Mouse (Mus musculus) limb, embryonic 12.5 days (tissue): ENCODE measurements around the gene Ly6g6f. TPM values are rescaled to one million over a fixed set of nuclear protein-coding genes. Genes with fewer than 3 reads are reported as not detected.
A peak's percentile ranks its signal among the peaks of the same experiment; 100 is the strongest.

Experiments
- ATAC-seq: fragments of 200-750 bp; cut with Nextera tagmentation; 2 replicates; pipeline ENCODE4 v1.8.0; 2017; ENCODE audit warnings: low read depth, moderate TSS enrichment; ENCODE audit not compliant: insufficient number of reproducible peaks, insufficient read depth, low FRiP score, low TSS enrichment
- H3K27ac ChIP-seq: fragments of 300-500 bp; sonication (generic); 2 replicates; pipeline ENCODE4 v1.5.1; 2016; ENCODE audit warnings: mild to moderate bottlenecking, moderate library complexity
- H3K27me3 ChIP-seq: fragments of 300-500 bp; sonication (generic); 2 replicates; pipeline ENCODE4 v1.6.1; 2016; ENCODE audit warnings: mild to moderate bottlenecking, moderate library complexity
- H3K36me3 ChIP-seq: fragments of 300-500 bp; sonication (generic); 2 replicates; pipeline ENCODE4 v1.6.1; 2016; ENCODE audit warnings: mild to moderate bottlenecking, moderate library complexity
- H3K4me1 ChIP-seq: fragments of 300-500 bp; sonication (generic); replicated peaks from 2 replicates; pipeline ENCODE4 v1.6.1; 2016
- H3K4me2 ChIP-seq: fragments of 300-500 bp; sonication (generic); 2 replicates; pipeline ENCODE4 v1.6.1; 2016; ENCODE audit warnings: mild to moderate bottlenecking, moderate library complexity
- H3K4me3 ChIP-seq: fragments of 300-500 bp; sonication (generic); replicated peaks from 2 replicates; pipeline ENCODE4 v1.5.1; 2016; ENCODE audit warnings: mild to moderate bottlenecking
- H3K9ac ChIP-seq: fragments of 300-500 bp; sonication (generic); replicated peaks from 2 replicates; pipeline ENCODE4 v1.6.1; 2016; ENCODE audit warnings: mild to moderate bottlenecking, moderate library complexity
- H3K9me3 ChIP-seq: fragments of 300-500 bp; sonication (generic); 2 replicates; pipeline ENCODE4 v1.6.1; 2016; ENCODE audit warnings: mild to moderate bottlenecking, moderate library complexity
- WGBS: fragments of 180-500 bp; shearing (Covaris S2); methylation state at CpG from one replicate; pipeline ENCODE4 v1.1.7; 2016; 5-methylcytosine and 5-hydroxymethylcytosine counted together
- polyA plus RNA-seq: library from polyadenylated mRNA; unstranded; fragments of >200 nt; fragmentation: Nextera tagmentation; extraction: Ambion mirVana; gene quantifications from 2 replicates; pipeline ENCODE4 v1.2.1, GENCODE M21; 2016

The Ly6g6f gene
- polyA plus RNA-seq, 1 experiment from 2014 or later, result 0.66 TPM

DNA sequence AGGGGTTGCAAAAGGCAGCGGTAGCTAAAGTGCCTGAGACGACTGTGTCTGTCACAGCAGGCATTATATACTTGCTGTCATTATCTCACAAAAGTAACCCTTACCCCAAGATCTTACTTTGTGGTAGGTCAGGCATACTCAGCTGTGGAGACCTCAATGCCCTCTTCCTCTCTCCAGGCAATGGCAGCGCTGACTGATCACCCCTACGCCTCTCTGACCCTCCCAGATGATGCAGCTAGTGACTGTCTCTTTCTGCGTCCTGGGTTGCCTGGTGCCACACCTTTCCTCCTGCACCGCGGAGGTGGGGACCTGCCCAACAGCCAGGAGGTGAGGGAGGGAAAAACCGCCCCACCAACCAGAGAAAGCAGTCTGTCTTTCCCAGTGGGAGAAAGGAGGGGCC lies 24.1 kb downstream of the Ly6g6f start:
- 84% methylated on average over 8 of the region's 8 CpGs for WGBS
- H3K9me3 ChIP-seq, result no peaks in the 10 kb centered on the region
- H3K4me2 ChIP-seq, result no peak overlapping the region
- no peak overlapping the region for H3K9ac ChIP-seq
- no peak for ATAC-seq
- peaks cover 56% of the 10 kb centered on the region for H3K36me3 ChIP-seq
- H3K4me3 ChIP-seq, result 0 out of 2 replicates have a peak overlapping the region, but pooled peaks have one; percentile 83
- peaks cover 33% of the 10 kb centered on the region for H3K27me3 ChIP-seq
- no peak overlapping the region for H3K27ac ChIP-seq
- peaks cover 39% of the 10 kb centered on the region for H3K4me1 ChIP-seq

DNA sequence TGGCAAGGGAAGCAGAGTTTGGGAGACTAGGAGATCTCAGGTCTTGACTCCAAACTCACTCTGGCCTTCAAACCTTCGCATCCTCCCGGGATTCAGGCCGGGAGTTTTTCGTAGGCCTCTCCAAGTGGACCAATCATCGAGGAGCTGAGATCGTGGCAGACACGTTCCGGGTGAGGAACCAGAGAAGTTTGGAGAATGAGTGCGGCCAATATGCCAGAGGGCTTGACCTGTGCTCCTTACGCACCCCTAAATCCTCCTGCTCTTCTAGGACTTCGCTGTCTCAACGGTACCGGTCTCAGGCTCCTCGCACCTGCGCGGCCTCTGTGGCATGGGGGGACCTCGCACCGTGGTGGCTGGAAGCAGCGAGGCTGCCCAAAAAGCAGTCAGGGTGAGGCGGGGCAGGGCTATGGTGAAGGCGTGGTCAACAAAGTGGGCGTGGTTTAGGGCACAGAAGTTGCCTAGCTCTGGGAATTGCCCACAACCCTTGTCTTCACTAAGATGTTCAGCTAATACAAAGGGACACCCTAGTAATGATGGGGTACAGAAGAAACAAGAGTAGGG lies 24.6 kb downstream of the Ly6g6f start:
- peaks cover 61% of the 10 kb centered on the region for H3K36me3 ChIP-seq
- peaks cover 39% of the 10 kb centered on the region for H3K4me1 ChIP-seq
- 59% methylated on average over 22 of the region's 22 CpGs for WGBS
- H3K4me2 ChIP-seq, result peak overlapping the region; percentile 91
- peak overlapping the region; percentile 88 for H3K9ac ChIP-seq
- no peak overlapping the region for H3K27ac ChIP-seq
- H3K9me3 ChIP-seq, result no peaks in the 10 kb centered on the region
- no peak for ATAC-seq
- H3K27me3 ChIP-seq, result peaks cover 28% of the 10 kb centered on the region
- peak overlapping the region; percentile 83 for H3K4me3 ChIP-seq

DNA sequence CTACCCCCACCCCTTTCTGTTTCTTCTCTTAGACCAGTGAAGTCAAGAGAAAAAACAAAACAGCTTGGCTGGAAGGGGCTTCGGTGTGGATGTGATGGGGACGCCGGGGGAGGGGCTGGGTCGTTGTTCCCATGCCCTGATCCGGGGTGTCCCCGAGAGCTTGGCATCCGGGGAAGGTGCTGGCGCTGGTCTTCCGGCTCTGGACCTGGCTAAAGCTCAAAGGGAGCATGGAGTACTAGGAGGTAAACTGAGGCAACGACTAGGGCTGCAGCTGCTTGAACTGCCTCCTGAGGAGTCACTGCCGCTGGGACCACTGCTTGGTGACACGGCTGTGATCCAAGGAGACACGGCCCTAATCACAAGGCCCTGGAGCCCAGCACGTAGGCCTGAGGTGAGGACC lies 25.3 kb downstream of the Ly6g6f start:
- Histone ChIP-seq H3K4me1 (peaks cover 31% of the 10 kb centered on the region), H3K9me3 (no peaks in the 10 kb centered on the region), H3K9ac (peak overlapping the region; percentile 88), H3K4me3 (peak overlapping the region; percentile 83), H3K4me2 (peak overlapping the region; percentile 91), H3K27me3 (peaks cover 21% of the 10 kb centered on the region), H3K27ac (no peak overlapping the region), H3K36me3 (peaks cover 68% of the 10 kb centered on the region)
- WGBS, result 26% methylated on average over 14 of the region's 14 CpGs
- ATAC-seq, result no peak

DNA sequence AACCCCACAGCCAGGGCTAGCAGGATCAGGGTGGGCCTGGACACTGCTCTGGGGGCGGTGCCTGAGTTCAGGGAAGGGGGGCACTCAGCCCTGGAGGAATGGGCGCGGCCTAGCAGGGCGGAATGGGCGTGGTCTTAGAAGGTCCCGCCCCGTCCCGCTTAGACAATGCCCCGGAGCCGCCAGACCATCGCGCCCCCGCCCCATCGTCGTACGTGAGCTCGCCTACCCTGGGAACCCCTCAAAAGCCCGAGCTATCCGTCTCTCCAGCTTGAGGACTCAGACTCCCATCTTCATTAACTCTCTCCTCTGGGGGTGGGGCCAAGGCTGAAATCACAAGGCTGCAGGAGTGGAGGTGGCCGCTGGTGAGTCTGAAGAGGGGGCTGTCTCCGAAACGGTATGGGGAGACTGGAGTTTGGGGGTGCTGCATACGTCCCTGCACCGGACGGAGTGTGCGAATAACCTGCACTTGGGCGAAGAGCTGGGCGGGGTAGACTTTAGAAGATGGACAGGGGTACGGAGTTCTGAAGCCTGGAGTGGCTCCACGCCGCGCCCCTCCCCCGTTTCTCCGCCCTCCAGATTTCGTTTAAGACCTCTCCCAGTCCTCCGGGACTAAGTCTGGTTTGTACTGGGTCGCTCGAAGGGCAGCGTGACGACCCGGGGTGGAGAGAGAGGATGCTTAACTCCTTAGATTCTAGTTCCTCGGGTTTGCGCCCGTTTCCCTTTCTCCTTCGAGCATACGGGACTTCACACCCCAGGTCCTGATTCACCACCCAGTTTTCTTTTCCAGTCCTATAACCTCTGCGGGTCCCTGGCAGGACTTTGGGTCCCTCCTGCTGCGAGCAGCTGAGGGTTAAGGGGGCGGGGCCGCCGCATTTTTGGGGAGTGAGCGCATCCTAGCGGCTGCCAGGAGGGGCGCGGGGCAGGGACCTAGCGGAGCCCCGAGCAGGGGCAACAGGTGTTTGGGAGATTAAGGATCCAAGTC lies 26.2 kb downstream of the Ly6g6f start, which contains the start of gene Ddah2:
Gene Ddah2, plus strand, starts transcription at position 125 of the 982 bp plus-strand sequence.
- Histone ChIP-seq H3K36me3 (peaks cover 75% of the 10 kb centered on the region), H3K4me3 (peak within 1 kb of the TSS; percentile 83), H3K4me1 (peaks cover 24% of the 10 kb centered on the region), H3K27ac (peak within 1 kb of the TSS; percentile 96), H3K9ac (peak within 1 kb of the TSS; percentile 88), H3K27me3 (peaks cover 13% of the 10 kb centered on the region), H3K9me3 (no peaks in the 10 kb centered on the region), H3K4me2 (peak within 1 kb of the TSS; percentile 91)
- under 1% methylated on average over 57 of the region's 57 CpGs for WGBS
- peak; percentile 82 for ATAC-seq

DNA sequence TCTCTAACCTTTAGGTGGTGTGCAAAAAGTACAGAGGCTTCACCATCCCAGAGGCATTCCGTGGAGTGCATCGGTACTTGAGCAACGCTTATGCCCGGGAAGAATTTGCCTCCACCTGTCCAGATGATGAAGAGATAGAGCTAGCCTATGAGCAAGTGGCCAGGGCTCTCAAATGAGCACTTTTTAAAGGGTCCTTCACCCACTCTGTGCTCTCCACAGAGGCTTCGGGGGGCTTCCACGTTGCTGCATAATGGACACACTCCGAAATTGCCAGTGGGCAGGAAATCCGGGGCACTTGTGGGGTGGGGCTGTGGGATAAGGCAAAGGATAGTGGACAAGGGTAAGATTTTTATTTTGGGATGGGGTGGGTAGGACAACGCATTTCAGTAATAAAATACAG lies 27.1 kb downstream of the Ly6g6f start:
- peaks cover 4% of the 10 kb centered on the region for H3K27me3 ChIP-seq
- no peaks in the 10 kb centered on the region for H3K9me3 ChIP-seq
- peaks cover 24% of the 10 kb centered on the region for H3K4me1 ChIP-seq
- peak overlapping the region; percentile 83 for H3K4me3 ChIP-seq
- H3K9ac ChIP-seq, result no peak overlapping the region
- 66% methylated on average over 9 of the region's 9 CpGs for WGBS
- peaks cover 79% of the 10 kb centered on the region for H3K36me3 ChIP-seq
- no peak for ATAC-seq
- H3K27ac ChIP-seq, result peak overlapping the region; percentile 96
- H3K4me2 ChIP-seq, result peak overlapping the region; percentile 91

DNA sequence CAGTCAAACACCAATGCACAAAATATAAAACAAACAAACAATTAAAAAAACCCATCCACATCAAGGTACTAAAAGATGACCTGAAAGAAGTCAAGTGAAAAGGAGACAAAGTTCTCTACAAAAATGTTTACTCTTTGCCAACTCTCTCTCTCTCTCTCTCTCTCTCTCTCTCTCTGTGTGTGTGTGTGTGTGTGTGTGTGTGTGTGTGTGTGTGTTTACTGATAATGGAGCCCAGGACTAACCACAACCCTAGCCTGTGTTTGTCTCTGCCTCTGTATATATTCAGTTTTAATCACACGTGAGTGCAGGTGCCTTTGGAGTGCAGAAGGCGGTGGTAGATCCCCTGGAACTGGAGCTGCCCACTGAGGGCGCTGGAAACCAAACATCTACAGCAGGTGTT lies 28.3 kb downstream of the Ly6g6f start:
- no peak for ATAC-seq
- H3K4me3 ChIP-seq, result no peak overlapping the region
- WGBS, result 80% methylated on average over 3 of the region's 3 CpGs
- peaks cover 79% of the 10 kb centered on the region for H3K36me3 ChIP-seq
- H3K27ac ChIP-seq, result no peak overlapping the region
- H3K27me3 ChIP-seq, result no peaks in the 10 kb centered on the region
- no peak overlapping the region for H3K9ac ChIP-seq
- H3K4me1 ChIP-seq, result peaks cover 30% of the 10 kb centered on the region
- H3K4me2 ChIP-seq, result no peak overlapping the region
- H3K9me3 ChIP-seq, result no peaks in the 10 kb centered on the region

DNA sequence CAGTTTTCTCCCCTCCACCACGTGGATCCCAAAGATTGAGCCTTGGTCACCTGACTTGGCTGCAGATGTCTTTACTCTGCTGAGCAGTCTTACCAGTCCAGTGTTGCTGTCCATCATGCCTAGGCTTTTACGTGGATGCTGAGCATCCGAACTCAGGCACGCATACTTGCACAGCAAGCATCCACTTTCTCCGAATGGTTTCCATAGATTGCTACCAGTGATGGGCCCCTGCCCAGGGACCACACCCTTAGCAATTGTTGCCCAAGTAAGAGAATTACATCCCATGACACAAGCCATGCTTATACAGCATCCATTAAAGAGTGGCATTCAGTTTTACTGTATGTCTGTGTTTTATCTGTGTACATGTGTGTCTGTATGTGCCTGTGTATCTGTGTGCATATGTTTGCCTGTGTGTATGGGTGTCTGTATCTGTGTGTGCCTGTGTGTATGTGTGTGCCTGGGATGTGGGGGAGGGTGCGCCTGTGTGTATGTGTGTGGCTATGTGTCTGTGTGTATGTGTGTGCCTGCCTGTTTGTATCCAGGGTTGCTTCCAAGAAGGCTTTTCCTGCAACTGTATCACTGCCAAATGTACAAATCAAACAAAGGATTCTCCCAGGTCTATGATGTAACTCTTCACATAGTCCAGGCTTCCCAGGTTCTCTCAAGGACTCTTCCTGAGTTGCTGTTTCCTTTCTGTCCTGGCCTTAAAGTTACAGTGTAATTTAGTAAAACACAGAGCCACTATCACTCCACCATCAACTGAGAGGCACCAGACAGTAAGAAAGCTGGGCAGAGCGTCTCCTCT lies 29.5 kb downstream of the Ly6g6f start:
- ATAC-seq, result no peak
- Histone ChIP-seq H3K4me3 (no peak overlapping the region), H3K4me1 (peaks cover 31% of the 10 kb centered on the region), H3K4me2 (no peak overlapping the region), H3K9me3 (no peaks in the 10 kb centered on the region), H3K9ac (no peak overlapping the region), H3K36me3 (peaks cover 68% of the 10 kb centered on the region), H3K27ac (no peak overlapping the region), H3K27me3 (no peaks in the 10 kb centered on the region)
- 93% methylated on average over 7 of the region's 7 CpGs for WGBS

DNA sequence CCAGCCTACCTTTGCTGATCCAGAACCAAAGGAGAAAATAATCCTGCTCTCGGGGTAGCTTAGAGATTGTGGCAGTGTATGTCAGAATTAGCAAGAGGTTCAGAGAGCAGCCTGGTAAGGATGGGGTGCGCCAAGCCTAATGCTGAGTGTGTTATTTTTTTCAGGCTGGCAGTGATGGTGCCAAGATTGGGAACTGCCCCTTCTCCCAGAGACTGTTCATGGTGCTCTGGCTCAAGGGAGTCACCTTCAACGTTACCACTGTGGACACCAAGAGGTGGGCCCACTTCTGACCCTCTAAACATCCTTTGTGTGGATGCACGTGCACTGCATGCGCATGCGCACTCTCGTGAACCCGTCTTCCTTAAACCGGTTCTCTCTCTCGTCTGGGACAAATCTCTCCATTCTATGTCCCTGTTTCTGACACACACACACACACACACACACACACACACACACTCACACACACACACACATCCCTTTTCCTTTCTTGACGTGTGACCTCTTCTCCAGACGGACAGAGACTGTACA lies 33.1 kb downstream of the Ly6g6f start:
- Histone ChIP-seq H3K4me2 (peak overlapping the region; percentile 86), H3K9me3 (no peaks in the 10 kb centered on the region), H3K4me3 (peak overlapping the region; percentile 70), H3K27me3 (no peaks in the 10 kb centered on the region), H3K9ac (peak overlapping the region; percentile 77), H3K27ac (peak overlapping the region; percentile 95), H3K36me3 (peaks cover 49% of the 10 kb centered on the region), H3K4me1 (peaks cover 40% of the 10 kb centered on the region)
- 89% methylated on average over 12 of the region's 12 CpGs for WGBS
- no peak for ATAC-seq

DNA sequence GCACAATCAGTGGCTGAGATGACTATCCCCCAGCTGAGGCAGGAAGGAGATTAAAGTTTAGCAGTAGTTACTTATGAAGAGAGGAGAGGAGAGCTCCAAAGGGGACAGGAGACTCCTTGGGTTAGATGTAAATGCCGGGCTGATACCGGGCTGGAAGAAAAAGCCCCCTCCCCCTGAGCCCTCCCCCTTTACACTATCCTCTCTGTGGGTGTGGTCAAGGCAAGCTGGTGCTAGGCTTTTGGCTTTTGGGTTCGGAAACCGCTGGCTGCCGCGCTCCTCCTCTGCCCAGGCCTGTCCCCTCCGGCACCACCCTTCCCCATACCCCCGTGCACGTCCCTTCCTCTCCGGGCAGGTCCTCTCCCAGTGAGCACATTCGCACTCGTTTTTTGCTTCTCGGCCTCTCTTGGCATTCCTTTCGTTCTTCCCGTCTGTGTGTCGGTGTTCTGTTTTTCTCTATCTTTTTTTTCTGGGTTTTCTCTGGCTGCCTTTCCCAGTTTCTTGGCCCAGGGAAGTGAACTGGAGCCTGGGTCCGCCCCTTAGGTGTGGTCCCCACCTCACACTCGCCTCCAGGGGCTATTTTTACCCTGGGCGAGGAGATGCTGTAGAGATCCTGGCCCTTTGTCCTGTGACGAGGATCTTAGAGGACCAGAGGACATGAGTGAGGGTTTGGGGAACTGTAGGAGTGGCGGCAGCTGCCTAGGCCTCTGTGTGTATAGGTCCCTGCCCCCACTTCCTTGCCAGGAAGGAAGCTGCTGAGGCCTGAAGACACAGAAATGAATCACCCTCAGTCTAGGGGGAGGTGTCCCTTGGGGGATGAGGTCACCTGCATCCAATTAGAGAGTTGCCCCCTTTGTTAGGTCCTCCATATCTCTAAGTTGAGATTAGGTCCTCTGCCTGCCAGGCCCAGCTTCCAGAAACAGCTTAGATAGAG lies 34.0 kb downstream of the Ly6g6f start:
- ATAC-seq, result no peak
- H3K9me3 ChIP-seq, result no peaks in the 10 kb centered on the region
- no peaks in the 10 kb centered on the region for H3K27me3 ChIP-seq
- H3K9ac ChIP-seq, result peak overlapping the region; percentile 77
- peaks cover 45% of the 10 kb centered on the region for H3K4me1 ChIP-seq
- 1% methylated on average over 21 of the region's 21 CpGs for WGBS
- H3K4me2 ChIP-seq, result peak overlapping the region; percentile 86
- peaks cover 41% of the 10 kb centered on the region for H3K36me3 ChIP-seq
- peak overlapping the region; percentile 95 for H3K27ac ChIP-seq
- peak overlapping the region; percentile 70 for H3K4me3 ChIP-seq

DNA sequence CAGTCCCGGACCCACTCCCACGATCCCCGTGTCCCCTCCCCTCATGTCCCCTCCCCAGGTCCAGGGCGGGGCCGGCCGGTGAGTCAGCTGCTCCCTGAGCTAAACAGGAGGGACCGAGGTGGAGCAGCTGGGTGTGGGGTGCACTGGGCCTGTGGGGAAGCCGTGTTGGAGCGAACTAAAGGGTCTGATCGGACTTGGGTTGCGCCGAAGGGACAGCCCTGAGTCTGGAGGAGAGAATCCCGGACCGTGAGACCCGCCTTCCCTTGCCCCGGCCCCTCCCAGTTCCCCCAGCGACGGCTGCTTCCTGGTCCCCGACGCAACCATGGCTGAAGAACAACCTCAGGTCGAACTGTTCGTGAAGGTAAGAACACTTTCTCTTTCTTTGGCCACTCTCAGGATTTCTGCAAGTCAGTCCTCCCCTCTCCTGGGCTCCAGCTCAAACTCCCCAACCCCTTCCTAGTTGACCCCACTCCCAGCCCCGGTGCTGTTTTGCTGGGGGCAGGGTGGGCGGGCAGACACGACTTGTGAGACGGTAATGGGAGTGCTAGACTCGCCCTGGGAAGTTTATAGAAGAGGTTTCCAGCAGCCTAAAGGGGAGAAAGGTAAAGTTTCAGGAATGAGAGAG lies 35.2 kb downstream of the Ly6g6f start:
- Histone ChIP-seq H3K4me2 (peak overlapping the region; percentile 86), H3K27ac (peak overlapping the region; percentile 95), H3K36me3 (peaks cover 30% of the 10 kb centered on the region), H3K4me1 (peaks cover 53% of the 10 kb centered on the region), H3K9me3 (no peaks in the 10 kb centered on the region), H3K27me3 (no peaks in the 10 kb centered on the region), H3K4me3 (peak overlapping the region; percentile 70), H3K9ac (peak overlapping the region; percentile 77)
- ATAC-seq, result no peak
- under 1% methylated on average over 27 of the region's 27 CpGs for WGBS
